9 mouse cellular contexts compared by ENCODE assay signal in the genomic region with DNA sequence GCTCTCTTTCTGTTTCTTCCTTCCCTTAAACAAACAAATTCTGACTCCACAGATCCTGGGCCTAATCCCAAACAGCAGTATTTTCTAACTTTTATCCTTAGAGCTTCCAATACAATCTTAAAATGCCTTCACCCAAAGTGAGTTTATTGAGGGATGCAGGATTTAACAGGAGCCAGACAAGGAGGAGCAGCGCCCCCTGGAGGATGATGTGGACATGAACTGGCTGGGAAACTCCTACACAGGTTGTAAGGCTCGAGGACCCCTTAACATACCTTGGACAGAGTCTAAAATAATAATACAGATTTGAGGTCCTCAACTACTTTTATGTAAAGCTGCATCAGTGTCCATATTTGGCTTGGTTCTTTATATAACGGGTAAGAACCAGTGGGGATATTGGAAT. TPM values are rescaled to one million over a fixed set of nuclear protein-coding genes. Genes with fewer than 3 reads are reported as not detected.
DNase-seq lines count a peak whose midpoint lies in the region; ATAC-seq lines count a peak whose summit lies in the region.
"Had no signal": no experiment of that assay in that cellular context is flagged by ENCODE, and none has a peak within 500 bp of the region (broad histone marks: within the 10 kb centered on the region; RNA-seq: fewer than 3 reads in every experiment).

No protein-coding gene starts in this region.

- no peak overlapping the region for H3K4me3 ChIP-seq in forebrain, embryonic 16.5 days (replicated peaks; ENCODE audit: low read length)
- H3K4me3 ChIP-seq: megakaryocyte, embryonic 14.5 days had no signal

- H3K9ac ChIP-seq in forebrain, embryonic 16.5 days (replicated peaks; ENCODE audit: low read depth, low read length): no peak overlapping the region

- peak; percentile 71 for DNase-seq in layer of hippocampus, adult 11-12 months (ENCODE audit: low spot score)
- DNase-seq in layer of hippocampus, adult 9-10 months (ENCODE audit: low spot score): no peak
- DNase-seq in MN1 (ENCODE audit: low spot score): peak; percentile 14
- peak; percentile 58 for DNase-seq in cerebellum, adult 11 months
- peak; percentile 39 to 58 for DNase-seq in left cerebral cortex, postnatal 36 days (ENCODE audit: low spot score in 2 of 2)
- peak; percentile 72 to 77 for DNase-seq in right cerebral cortex, adult 2 months (ENCODE audit: low spot score in 2 of 2)

- H3K36me3 ChIP-seq in forebrain, embryonic 16.5 days (ENCODE audit: control insufficient read depth, insufficient read depth): no peaks in the 10 kb centered on the region

- ATAC-seq in forebrain, embryonic 16.5 days: peak; percentile 50; the same call in 1 of the 2 replicates
- no peak for ATAC-seq in megakaryocyte, adult 5-6 weeks (ENCODE audit: poor library complexity, severe bottlenecking)

- no peaks in the 10 kb centered on the region for H3K9me3 ChIP-seq in forebrain, embryonic 16.5 days (ENCODE audit: control insufficient read depth, low read length)
- H3K9me3 ChIP-seq: megakaryocyte, embryonic 14.5 days had no signal

- intact Hi-C loops in left cerebral cortex, postnatal 36 days (cut with DNase I): loop anchor here (5.0 kb wide), 1 partner anchor 59 kb away; no protein-coding TSS in a partner anchor

- no peaks in the 10 kb centered on the region for H3K4me1 ChIP-seq in forebrain, embryonic 16.5 days (replicated peaks; ENCODE audit: control insufficient read depth, insufficient read depth, low read length)
- H3K4me1 ChIP-seq: megakaryocyte, embryonic 14.5 days had no signal

- WGBS in forebrain, embryonic 16.5 days: 8% methylated on average over 3 of the region's 3 CpGs

- H3K4me2 ChIP-seq in forebrain, embryonic 16.5 days (ENCODE audit: low read length): no peak overlapping the region

- no peaks in the 10 kb centered on the region for H3K27me3 ChIP-seq in forebrain, embryonic 16.5 days (replicated peaks; ENCODE audit: control insufficient read depth, insufficient read depth, low read length)

- no peak overlapping the region for H3K27ac ChIP-seq in forebrain, embryonic 16.5 days (ENCODE audit: low read length)

RNA-seq across cellular contexts. Expression of gene Lonrf2, which starts 19.7 kb away (rescaled TPM):
- 13.0 and 16.7 TPM in 2 replicates for polyA plus RNA-seq in forebrain, embryonic 16.5 days (2015; fragmentation: Nextera tagmentation; extraction: Ambion mirVana)
- total RNA-seq in left cerebral cortex, postnatal 36 days (2021): 100 to 1,000 TPM; 108 to 120 TPM
- 0.11 TPM in 1 of 2 replicates, not detected in the other for total RNA-seq in megakaryocyte, adult 5-6 weeks (2015)
- total RNA-seq in megakaryocyte, adult 5-6 weeks (2017): 0.07 and 0.08 TPM in 2 replicates

RNA-seq across cellular contexts. Expression of gene Chst10, which starts 41.8 kb away (rescaled TPM):
- 47.1 and 55.8 TPM in 2 replicates for polyA plus RNA-seq in forebrain, embryonic 16.5 days (2015; fragmentation: Nextera tagmentation; extraction: Ambion mirVana)
- 10 to 100 TPM; 58.8 to 65.8 TPM for total RNA-seq in left cerebral cortex, postnatal 36 days (2021)
- total RNA-seq in megakaryocyte, adult 5-6 weeks (2015): 0.54 and 0.59 TPM in 2 replicates
- 0.26 and 0.37 TPM in 2 replicates for total RNA-seq in megakaryocyte, adult 5-6 weeks (2017)

Comparison
In these comparisons a context has a peak if more than half of its experiments do, and no peak if none do; other contexts are left out.
1. RNA of gene Lonrf2, which starts 19.7 kb away (total RNA-seq): 108 to 120 TPM in left cerebral cortex, postnatal 36 days; 0.07 to 0.11 TPM in megakaryocyte, adult 5-6 weeks; every median in the first group is over 10 times any median in the second.
2. RNA of gene Chst10, which starts 41.8 kb away (total RNA-seq): 58.8 to 65.8 TPM in left cerebral cortex, postnatal 36 days; 0.26 to 0.59 TPM in megakaryocyte, adult 5-6 weeks; every median in the first group is over 10 times any median in the second.